Mouse (Mus musculus): ENCODE measurements at regions not wholly inside any gene's neighbourhood (a gene's known extent, or its start where the extent isn't known, plus 50 kb on each side); places are given as distances from the start of the nearest gene placed in this dataset.

GRCm38 (mm10) chr12:29124079-29124668 is 372.6 kb downstream of the Eipr1 start:
- no peak for DNase-seq

DNA sequence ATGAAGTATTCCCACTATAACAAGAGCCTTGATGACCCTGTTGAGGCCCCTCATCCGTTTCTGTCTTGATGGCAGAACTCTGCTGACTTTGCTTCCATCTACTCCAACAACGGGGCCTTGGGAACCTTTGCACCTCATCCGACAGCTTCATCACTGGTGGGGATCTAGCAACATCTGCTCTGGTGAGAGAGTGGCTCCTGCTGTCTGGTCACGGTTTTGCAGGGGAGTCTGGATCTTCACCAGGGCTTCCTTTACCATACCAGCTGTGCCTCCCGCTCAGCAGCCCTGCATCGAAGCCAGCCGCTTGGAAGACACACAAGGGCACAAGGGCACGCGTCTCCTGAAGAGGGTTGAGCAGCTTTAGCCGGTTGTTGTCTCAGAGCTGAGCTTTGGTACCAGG is 377.2 kb downstream of the Eipr1 start:
- DNase-seq: peak; percentile 25 to 28

- no peak for DNase-seq
Measured at GRCm38 (mm10) chr12:29129331-29129730, 377.7 kb downstream of the Eipr1 start.

DNA sequence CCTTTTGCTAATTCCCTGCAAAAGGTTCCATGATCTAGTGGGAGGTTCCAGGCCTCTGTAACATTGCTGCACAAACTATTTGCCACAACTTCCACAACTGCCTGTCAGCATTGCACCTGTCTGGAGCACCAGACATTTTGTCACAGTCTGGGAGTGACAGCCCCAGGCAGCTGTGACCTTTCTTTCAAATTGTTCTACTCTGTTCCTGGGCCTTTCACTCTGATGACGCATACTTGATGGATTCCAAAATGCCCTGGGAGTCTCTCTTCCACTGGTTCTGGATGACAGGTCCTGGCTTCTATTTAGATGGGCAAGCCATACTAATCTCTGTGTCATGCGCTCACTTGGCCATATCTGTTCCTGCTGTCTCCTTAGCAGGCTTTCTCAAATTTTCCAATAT is 382.7 kb downstream of the Eipr1 start:
- no peak for DNase-seq

DNA sequence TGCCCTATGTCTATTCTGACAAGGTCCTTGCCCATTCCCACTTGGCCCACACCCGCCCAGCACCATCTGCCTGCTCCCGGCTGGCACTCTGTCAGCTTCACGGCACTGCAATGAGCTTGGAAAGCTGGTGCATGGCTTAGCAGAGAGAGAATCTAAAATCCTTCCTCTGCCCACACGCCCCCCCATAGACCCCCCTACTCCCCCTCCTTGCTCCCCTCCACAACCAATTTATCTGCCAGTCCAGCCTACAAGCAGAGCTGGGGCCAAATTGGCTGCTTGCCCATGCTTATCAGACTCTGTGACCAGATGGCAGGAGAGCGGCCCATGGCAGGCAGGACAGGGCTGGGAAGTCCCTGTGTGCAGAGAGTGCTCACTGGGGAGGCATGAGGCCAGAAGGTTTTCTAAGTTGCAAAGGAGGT is 385.3 kb downstream of the Eipr1 start:
- DNase-seq: no peak

- DNase-seq: no peak
Measured at GRCm38 (mm10) chr12:29137455-29137854, 385.9 kb downstream of the Eipr1 start.

- DNase-seq: no peak
Measured at GRCm38 (mm10) chr12:29140576-29140975, 387.6 kb upstream of the Myt1l start.

- no peak for DNase-seq
Measured at GRCm38 (mm10) chr12:29141132-29141531, 387.1 kb upstream of the Myt1l start.

GRCm38 (mm10) chr12:29141855-29142254 is 386.3 kb upstream of the Myt1l start:
- DNase-seq: no peak

- no peak for DNase-seq
Measured at GRCm38 (mm10) chr12:29143297-29143696, 384.9 kb upstream of the Myt1l start.

DNA sequence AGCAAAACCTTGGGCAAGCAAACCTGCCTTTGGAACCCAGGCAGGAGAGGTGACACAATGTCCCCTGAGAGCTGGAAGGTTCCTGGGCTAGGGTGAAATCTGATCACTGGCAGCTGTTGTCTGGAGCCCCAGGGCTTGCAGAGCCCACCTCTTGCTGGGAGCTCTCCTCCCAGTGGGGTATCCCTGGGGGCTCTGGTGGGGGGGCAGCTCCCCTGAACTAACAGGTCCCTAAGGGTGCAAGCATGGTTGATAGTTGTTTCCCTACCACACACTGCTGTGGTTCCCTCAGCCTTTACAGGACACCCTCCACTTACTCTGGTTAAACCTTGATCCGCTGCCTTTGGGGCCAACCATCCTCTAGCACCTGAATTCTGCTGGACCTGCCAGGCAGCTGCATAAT is 367.3 kb upstream of the Myt1l start:
- DNase-seq: no peak

- no peak for DNase-seq
Measured at GRCm38 (mm10) chr12:29161546-29161945, 366.6 kb upstream of the Myt1l start.

DNA sequence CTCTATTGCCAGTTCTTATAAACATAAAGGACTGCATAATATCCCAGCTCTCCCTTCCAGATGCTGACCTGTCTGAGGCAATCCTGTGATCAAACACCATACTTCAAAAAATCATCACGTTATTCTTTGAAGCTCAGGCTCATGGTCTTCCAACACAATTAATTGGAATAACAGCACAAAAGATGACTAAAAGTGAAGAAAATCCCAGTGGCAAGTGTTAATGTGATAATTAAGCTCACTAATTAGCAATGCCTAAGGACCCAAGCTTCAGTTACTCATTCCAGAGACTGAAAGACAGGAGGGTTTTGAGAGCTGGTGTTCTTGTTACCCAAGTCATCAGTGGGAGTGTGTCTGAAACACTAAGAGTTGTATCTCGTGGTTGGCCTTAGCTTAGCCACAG is 363.5 kb upstream of the Myt1l start:
- no peak for DNase-seq

- no peak for DNase-seq
Measured at GRCm38 (mm10) chr12:29166316-29166715, 361.9 kb upstream of the Myt1l start.

DNA sequence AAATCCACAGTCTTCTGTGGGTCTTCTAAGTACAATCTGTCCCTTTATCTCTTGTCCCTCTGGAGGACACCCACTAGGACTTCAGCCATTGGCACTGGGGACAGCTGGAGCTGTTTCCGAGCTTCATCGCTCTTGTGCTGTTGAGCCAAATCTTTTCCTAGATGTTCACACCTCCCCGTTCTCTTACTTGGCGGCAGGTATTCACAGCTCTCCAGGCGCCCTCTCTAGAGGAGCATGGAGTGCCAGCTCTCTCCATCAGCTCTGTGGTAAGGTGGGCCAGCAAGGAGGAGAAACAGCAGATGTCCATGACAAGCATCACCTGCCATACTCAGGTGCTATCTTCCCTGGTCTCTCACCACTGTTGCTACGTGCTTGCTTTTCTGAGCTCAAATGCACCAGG is 360.3 kb upstream of the Myt1l start:
- no peak for DNase-seq

DNA sequence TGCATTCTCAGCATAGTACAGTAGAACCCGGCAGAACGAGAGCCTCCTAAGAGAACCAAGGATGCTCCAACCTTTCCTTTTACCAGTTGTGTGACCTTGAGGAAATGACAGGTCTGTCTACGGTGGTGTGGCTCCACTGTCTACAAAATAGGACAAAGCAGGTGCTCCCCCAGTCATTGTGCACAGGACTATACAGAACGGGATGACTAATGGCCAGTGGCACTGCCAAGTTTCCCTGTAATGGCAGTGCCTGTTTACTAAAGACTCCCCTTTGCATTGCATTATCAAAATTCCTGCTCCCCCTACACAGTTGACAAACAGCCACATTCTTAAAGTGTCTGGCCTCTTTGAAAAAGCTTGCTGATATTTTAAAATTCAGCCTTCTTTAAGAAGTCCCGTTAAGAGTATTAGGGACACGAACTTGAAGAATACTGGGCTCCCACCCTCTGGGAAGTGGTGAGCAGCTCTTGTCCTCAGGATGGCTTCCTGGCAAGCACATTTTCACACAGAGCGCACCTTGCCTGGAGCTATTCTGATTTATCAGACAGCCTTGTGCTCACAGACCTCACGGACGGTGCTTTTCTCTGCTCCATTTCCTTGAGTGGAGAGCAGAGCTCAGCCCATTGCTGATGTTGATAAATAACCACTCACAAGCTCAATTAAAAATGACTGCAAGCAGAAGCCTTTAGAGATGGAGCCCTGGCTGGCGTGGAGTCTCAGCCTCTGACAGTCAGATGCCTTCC is 352.3 kb upstream of the Myt1l start:
- no peak for DNase-seq

- DNase-seq: peak in 1 of 2 experiments; percentile 47
Measured at GRCm38 (mm10) chr12:29177145-29177544, 351.0 kb upstream of the Myt1l start.

- no peak for DNase-seq
Measured at GRCm38 (mm10) chr12:29178168-29178895, 349.9 kb upstream of the Myt1l start.

DNA sequence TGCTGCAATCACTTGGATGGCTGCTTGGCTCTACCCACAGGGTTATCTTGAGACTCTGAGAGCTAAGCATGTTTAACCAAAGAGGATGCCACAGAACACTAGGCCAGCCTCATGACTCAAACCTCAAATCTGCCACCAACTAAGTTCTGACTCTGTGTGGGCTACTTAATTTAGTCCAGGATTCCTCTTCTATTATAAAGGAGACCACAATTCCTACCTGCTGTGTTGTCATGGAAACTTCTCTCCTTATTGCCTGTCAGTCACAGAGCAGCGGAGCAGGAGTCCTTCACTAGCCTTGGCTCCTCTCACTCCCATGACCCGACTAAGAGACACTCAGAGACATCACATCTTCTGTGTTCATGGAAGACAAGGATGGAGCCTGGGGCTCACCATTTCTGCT is 348.8 kb upstream of the Myt1l start:
- no peak for DNase-seq

DNA sequence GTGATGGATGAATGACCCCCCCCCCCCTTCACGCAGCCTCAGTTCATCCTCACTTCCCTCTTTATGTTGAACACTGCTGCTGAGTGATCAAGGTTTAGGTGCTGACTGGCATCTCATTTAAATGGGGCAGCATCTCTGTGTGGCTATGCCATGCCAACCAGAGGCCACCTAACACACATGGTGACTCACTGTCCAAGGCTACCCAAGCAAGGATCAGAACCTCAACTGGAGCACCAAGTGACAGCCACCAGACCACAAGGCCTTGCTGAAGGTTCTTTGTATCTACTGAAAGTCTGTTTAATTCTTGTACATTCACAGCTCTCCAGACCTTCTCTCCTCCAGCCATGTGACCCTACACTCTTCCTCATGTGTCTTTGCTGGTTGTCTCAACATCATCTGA is 347.6 kb upstream of the Myt1l start:
- DNase-seq: no peak

- no peak for DNase-seq
Measured at GRCm38 (mm10) chr12:29187619-29188018, 340.6 kb upstream of the Myt1l start.

- DNase-seq: no peak
Measured at GRCm38 (mm10) chr12:29192391-29192790, 335.8 kb upstream of the Myt1l start.

GRCm38 (mm10) chr12:29211946-29212345 is 316.2 kb upstream of the Myt1l start:
- no peak for DNase-seq

DNA sequence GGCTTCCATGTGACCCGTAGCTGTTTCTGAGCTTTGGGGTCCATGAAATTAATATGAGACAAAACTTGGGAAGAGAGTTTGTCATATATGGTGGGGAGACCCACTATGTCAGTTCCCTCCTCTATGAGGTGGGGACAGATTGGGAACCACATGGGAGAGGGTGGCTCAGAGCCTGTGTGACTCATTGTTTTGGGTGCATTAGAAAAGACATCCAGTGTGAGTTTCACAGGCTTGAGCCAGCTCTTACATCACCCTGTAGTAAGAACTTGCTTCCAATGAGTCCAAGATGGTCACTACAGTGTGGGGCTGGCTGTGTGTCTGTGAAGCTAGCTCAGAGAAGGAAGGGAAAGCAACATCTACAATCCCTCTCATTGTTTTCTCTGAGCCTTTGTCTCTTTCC is 314.6 kb upstream of the Myt1l start:
- DNase-seq: no peak
